Mouse (Mus musculus) CH12.LX (cell line): ENCODE measurements around the gene Plxna1. TPM values are rescaled to one million over a fixed set of nuclear protein-coding genes. Genes with fewer than 3 reads are reported as not detected.

Source experiments
- DNase-seq: peaks from one replicate; pipeline ENCODE4 v3.0.0-alpha.2; 2013; ENCODE audit errors: extremely low read depth
- H3K27ac ChIP-seq: 2 replicates; pipeline ENCODE4 v1.5.1; 2012; ENCODE audit warnings: low read depth, mild to moderate bottlenecking, control low read depth, moderate library complexity; ENCODE audit not compliant: insufficient read depth
- H3K27me3 ChIP-seq: replicated peaks from 2 replicates; pipeline ENCODE3; 2012; ENCODE audit warnings: inconsistent platforms
- H3K36me3 ChIP-seq, 2 experiments: replicated peaks in 1 of 2; 2 replicates each; pipeline versions ENCODE3 to v1.6.1; 2012; ENCODE audit warnings: inconsistent platforms in 1 of 2, low read length in 1 of 2, mild to moderate bottlenecking in 1 of 2, mixed read lengths in 1 of 2, moderate library complexity in 1 of 2; ENCODE audit not compliant: control insufficient read depth in 1 of 2, insufficient read depth in 1 of 2
- H3K4me1 ChIP-seq, 2 experiments: 2 replicates each; pipeline ENCODE4 v1.6.1; 2012; ENCODE audit warnings: inconsistent platforms in 1 of 2, moderate library complexity in 1 of 2; ENCODE audit not compliant: insufficient read depth in 2 of 2, control insufficient read depth in 1 of 2
- H3K4me2 ChIP-seq: 2 replicates; pipeline ENCODE4 v1.6.1; 2012; ENCODE audit warnings: low read depth, mild to moderate bottlenecking, control low read depth; ENCODE audit not compliant: poor library complexity, insufficient read depth, severe bottlenecking
- H3K4me3 ChIP-seq, 3 experiments: fragments of 150-350 bp in 1 of 3; sonication (generic) in 1 of 3; replicated peaks in 1 of 3; 2 replicates each; pipeline versions ENCODE3 to v1.5.1; 2011 to 2012; ENCODE audit warnings: low read depth in 2 of 3, low read length in 2 of 3, mild to moderate bottlenecking in 2 of 3, moderate library complexity in 2 of 3, control low read depth in 1 of 3, improper control_type of control experiment in 1 of 3, inconsistent platforms in 1 of 3, mixed read lengths in 1 of 3; ENCODE audit not compliant: poor library complexity in 1 of 3
- H3K79me2 ChIP-seq: replicated peaks from 2 replicates; pipeline ENCODE4 v1.6.1; 2012; ENCODE audit warnings: mild to moderate bottlenecking, moderate library complexity; ENCODE audit not compliant: control insufficient read depth, poor library complexity, insufficient read depth, severe bottlenecking; ENCODE audit errors: extremely low read depth
- H3K9ac ChIP-seq: 2 replicates; pipeline ENCODE4 v1.6.1; 2012; ENCODE audit warnings: low read depth, mild to moderate bottlenecking, control low read depth, moderate library complexity; ENCODE audit not compliant: insufficient read depth
- H3K9me3 ChIP-seq: replicated peaks from 2 replicates; pipeline ENCODE3; 2012; ENCODE audit warnings: low read length, inconsistent platforms, mixed read lengths
- BHLHE40 ChIP-seq: IDR thresholded peaks from 2 replicates; pipeline ENCODE4 v1.6.1; 2011; ENCODE audit warnings: mild to moderate bottlenecking, low read depth, low read length, improper control_type of control experiment
- CHD1 ChIP-seq: IDR thresholded peaks from 2 replicates; pipeline ENCODE4 v1.6.1; 2012; ENCODE audit warnings: low read depth, low read length, improper control_type of control experiment, inconsistent platforms
- CHD2 ChIP-seq: IDR thresholded peaks from 2 replicates; pipeline ENCODE4 v1.6.1; 2011; ENCODE audit warnings: low read length, improper control_type of control experiment
- CTCF ChIP-seq, 2 experiments: IDR thresholded peaks in 1 of 2; conservative IDR thresholded peaks in 1 of 2; 2 replicates each; pipeline ENCODE4 v1.5.1; 2011 to 2012; ENCODE audit warnings: low read depth in 2 of 2, low read length in 2 of 2, improper control_type of control experiment in 1 of 2, inconsistent platforms in 1 of 2, mild to moderate bottlenecking in 1 of 2, moderate library complexity in 1 of 2
- E2F4 ChIP-seq: IDR thresholded peaks from 2 replicates; pipeline ENCODE4 v1.6.1; 2011; ENCODE audit warnings: low read depth, low read length, improper control_type of control experiment; ENCODE audit not compliant: insufficient replicate concordance
- ETS1 ChIP-seq: conservative IDR thresholded peaks from 2 replicates; pipeline ENCODE4 v1.6.1; 2012; ENCODE audit warnings: low read depth, mild to moderate bottlenecking, inconsistent platforms, low read length, improper control_type of control experiment, moderate library complexity
- GABPA ChIP-seq: IDR thresholded peaks from 2 replicates; pipeline ENCODE4 v1.6.1; 2012; ENCODE audit warnings: low read depth, low read length, improper control_type of control experiment, inconsistent platforms; ENCODE audit not compliant: insufficient replicate concordance
- HCFC1 ChIP-seq: IDR thresholded peaks from 2 replicates; pipeline ENCODE4 v1.6.1; 2012; ENCODE audit warnings: low read depth, mild to moderate bottlenecking, inconsistent platforms, low read length, improper control_type of control experiment
- JUN ChIP-seq: IDR thresholded peaks from 2 replicates; pipeline ENCODE4 v1.6.1; 2011; ENCODE audit warnings: low read depth, mild to moderate bottlenecking, low read length, improper control_type of control experiment, moderate library complexity; ENCODE audit not compliant: insufficient read depth
- JUND ChIP-seq: conservative IDR thresholded peaks from 2 replicates; pipeline ENCODE4 v1.6.1; 2011; ENCODE audit warnings: low read depth, low read length, improper control_type of control experiment
- KAT2A ChIP-seq: IDR thresholded peaks from 2 replicates; pipeline ENCODE4 v1.6.1; 2012; ENCODE audit warnings: low read length, improper control_type of control experiment, inconsistent platforms; ENCODE audit not compliant: insufficient replicate concordance
- MAFK ChIP-seq: IDR thresholded peaks from 2 replicates; pipeline ENCODE4 v1.6.1; 2011; ENCODE audit warnings: low read length, improper control_type of control experiment; ENCODE audit not compliant: insufficient replicate concordance
- MEF2A ChIP-seq: IDR thresholded peaks from 2 replicates; pipeline ENCODE4 v1.6.1; 2014; ENCODE audit warnings: low read depth, mild to moderate bottlenecking, inconsistent platforms, low read length, improper control_type of control experiment, borderline replicate concordance
- MXI1 ChIP-seq: IDR thresholded peaks from 2 replicates; pipeline ENCODE4 v1.6.1; 2011; ENCODE audit warnings: mild to moderate bottlenecking, low read depth, low read length, improper control_type of control experiment
- NRF1 ChIP-seq: IDR thresholded peaks from 2 replicates; pipeline ENCODE4 v1.6.1; 2014; ENCODE audit warnings: low read depth, mild to moderate bottlenecking, inconsistent platforms, low read length, improper control_type of control experiment, moderate library complexity
- PAX5 ChIP-seq: IDR thresholded peaks from 2 replicates; pipeline ENCODE4 v1.6.1; 2012; ENCODE audit warnings: low read length, inconsistent platforms, mixed read lengths
- POLR2AphosphoS2 ChIP-seq: IDR thresholded peaks from 2 replicates; pipeline ENCODE4 v1.6.1; 2011; ENCODE audit warnings: low read depth, low read length, improper control_type of control experiment
- RCOR1 ChIP-seq: conservative IDR thresholded peaks from 2 replicates; pipeline ENCODE4 v1.6.1; 2012; ENCODE audit warnings: low read depth, mild to moderate bottlenecking, inconsistent platforms, low read length, improper control_type of control experiment
- SIN3A ChIP-seq: IDR thresholded peaks from 2 replicates; pipeline ENCODE4 v1.6.1; 2012; ENCODE audit warnings: low read length, improper control_type of control experiment, inconsistent platforms
- TCF12 ChIP-seq: IDR thresholded peaks from 2 replicates; pipeline ENCODE4 v1.6.1; 2014; ENCODE audit warnings: low read depth, mild to moderate bottlenecking, inconsistent platforms, low read length, improper control_type of control experiment
- ZC3H11A ChIP-seq: IDR thresholded peaks from 2 replicates; pipeline ENCODE4 v1.6.1; 2012; ENCODE audit warnings: low read depth, mild to moderate bottlenecking, inconsistent platforms, low read length, improper control_type of control experiment
- ZMIZ1 ChIP-seq: IDR thresholded peaks from 2 replicates; pipeline ENCODE4 v1.6.1; 2012; ENCODE audit warnings: low read depth, mild to moderate bottlenecking, inconsistent platforms, low read length, improper control_type of control experiment
- dilution Hi-C: fragments of 300-500 bp; cut with MboI; formaldehyde crosslinking; loops from 2 replicates; pipeline ENCODE4 v1.14.3; 2020; ENCODE audit warnings: low sequenced_read_pairs; ENCODE audit not compliant: extremely low pct_unique_long_range_greater_than_20kb, extremely low pct_ligation_motif_present
- in situ Hi-C: fragments of 300-500 bp; cut with MboI; formaldehyde crosslinking; loops from 3 replicates; pipeline ENCODE4 v1.14.3; 2019; ENCODE audit warnings: low sequenced_read_pairs, low pct_ligation_motif_present, low pct_unique_long_range_greater_than_20kb, mixed read lengths
- polyA plus RNA-seq: library from polyadenylated mRNA; unstranded; fragments of >175 nt; gene quantifications from 2 replicates; pipeline ENCODE4 v1.2.1, GENCODE M21; 2012; ENCODE audit warnings: low read depth; ENCODE audit not compliant: insufficient read length
- total RNA-seq, 2 experiments: library from RNA; depleted of rRNA; stranded (reverse); fragments of 300-350 nt in 1 of 2; fragments of >200 nt in 1 of 2; gene quantifications; 2 replicates each; pipeline ENCODE4 v1.2.3; 2012 to 2014

The Plxna1 gene
- total and polyA plus RNA-seq, 3 experiments, result 8.9 to 29.5 (median 18.5) TPM

GRCm38 (mm10) chr6:89402406-89402805 lies 40.0 kb upstream of the Plxna1 start:
- Histone ChIP-seq H3K36me3 (peaks cover 0 to 6% of the 10 kb centered on the region in 2 experiments), H3K4me1 (peaks cover 2 to 11% of the 10 kb centered on the region in 2 experiments; a peak in 3 of 4 replicates), H3K4me3 (no peak overlapping the region), H3K27ac (no peak overlapping the region), H3K9ac (no peak overlapping the region), H3K9me3 (no peaks in the 10 kb centered on the region), H3K79me2 (no peaks in the 10 kb centered on the region), H3K27me3 (no peaks in the 10 kb centered on the region), H3K4me2 (no peak overlapping the region)
- DNase-seq, result no peak
- dilution Hi-C loops, result no loop called here
- TF ChIP-seq MEF2A (no peak), SIN3A (no peak), JUN (no peak), E2F4 (no peak), CHD1 (no peak), KAT2A (no peak), BHLHE40 (no peak), NRF1 (no peak), RCOR1 (no peak), ZMIZ1 (no peak), TCF12 (no peak), PAX5 (no peak), CHD2 (no peak), POLR2AphosphoS2 (no peak), MAFK (no peak), GABPA (no peak), HCFC1 (no peak), MXI1 (no peak)
- in situ Hi-C loops, result no loop called here

- Histone ChIP-seq H3K9ac (no peak overlapping the region), H3K27ac (no peak overlapping the region), H3K27me3 (no peaks in the 10 kb centered on the region), H3K4me3 (no peak overlapping the region), H3K79me2 (no peaks in the 10 kb centered on the region), H3K9me3 (no peaks in the 10 kb centered on the region), H3K4me1 (peaks cover 2 to 14% of the 10 kb centered on the region in 2 experiments; a peak in 3 of 4 replicates), H3K4me2 (no peak overlapping the region), H3K36me3 (peaks cover 0 to 2% of the 10 kb centered on the region in 2 experiments)
- dilution Hi-C loops (no loop called here), in situ Hi-C loops (no loop called here)
- DNase-seq, result no peak
- TF ChIP-seq CTCF (conservative IDR thresholded peaks at IDR 0.05 in 1 of 2, IDR thresholded peaks at IDR 0.05 in 1 of 2; ENCODE audit: low read depth in 2 of 2, low read length in 2 of 2), result no peak
- no peak for TF ChIP-seq ZC3H11A
- no peak for TF ChIP-seq ETS1
- TF ChIP-seq JUND, result no peak
- no peak for TF ChIP-seq CHD2
- no peak for TF ChIP-seq NRF1
These were observed 37.1 kb upstream of the Plxna1 start for GRCm38 (mm10) chr6:89399564-89399963.
